Mouse (Mus musculus): ENCODE results near the gene Gm8082.
"Not testable (repeated sequence)": the region's sequence is repeated elsewhere in the genome, so short reads cannot be mapped to it uniquely, and the experiment has no call there.

Gene Gm8082

DNA sequence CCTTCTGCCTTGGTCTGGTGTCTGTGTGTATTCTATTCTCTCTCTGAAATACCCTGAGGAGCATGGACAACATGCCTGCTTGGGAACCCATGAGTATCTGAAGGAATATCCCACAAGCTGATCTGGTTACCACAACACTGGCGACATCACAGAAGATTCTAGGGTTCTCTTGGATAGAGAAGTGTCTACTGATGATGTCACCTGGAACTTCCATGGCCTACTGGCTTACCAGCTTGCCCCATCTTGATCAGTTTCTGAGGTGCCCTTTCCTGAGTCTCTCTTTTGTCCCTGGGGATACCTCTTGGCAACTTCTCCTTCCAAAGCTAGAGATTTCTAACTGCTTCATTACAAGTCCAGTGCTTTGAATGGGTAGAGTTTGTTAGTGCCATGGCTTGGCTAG is at the start of gene Gm8082:
Gene Gm8082, minus strand, starts transcription at position 101 of the 400 bp plus-strand sequence.
- not testable (repeated sequence) for DNase-seq (ENCODE audit: low spot score)

DNA sequence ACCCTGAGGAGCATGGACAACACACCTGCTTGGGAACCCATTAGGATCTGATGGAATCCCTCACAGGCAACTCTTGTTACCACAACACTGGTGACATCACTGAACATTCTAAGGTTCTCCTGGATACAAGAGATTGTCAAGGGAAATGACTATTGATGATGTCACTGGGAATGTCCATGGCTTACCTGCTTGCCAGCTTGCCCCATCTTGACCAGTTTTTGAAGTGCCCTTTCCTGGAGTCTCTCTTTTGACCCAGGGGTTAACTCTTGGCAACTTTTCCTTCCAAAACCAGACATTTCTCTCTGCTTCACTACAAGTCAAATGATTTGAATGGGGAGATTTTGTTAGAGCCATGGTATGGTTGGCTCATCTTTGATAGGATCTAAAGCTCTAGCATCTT is 22.1 kb upstream of the Gm8082 start, which contains the start of gene Gm10376:
Gene Gm10376, minus strand, starts transcription at position 101 of the 400 bp plus-strand sequence.
- not testable (repeated sequence) for DNase-seq (ENCODE audit: low spot score)
